Mouse (Mus musculus) gastrocnemius, adult 18-20 months (tissue): ENCODE data around the gene Dek. TPM values are rescaled to one million over a fixed set of nuclear protein-coding genes. Genes with fewer than 3 reads are reported as not detected.

ENCODE experiments used
- DNase-seq: peaks from one replicate; pipeline ENCODE4 v3.0.0; 2021; ENCODE audit warnings: low spot score
- long read RNA-seq, 2 experiments: library from polyadenylated mRNA; stranded (forward); transcript quantifications; one replicate each; pipeline ENCODE4 v2.0.0; 2021
- total RNA-seq, 2 experiments: library from RNA; stranded (reverse); gene quantifications; 2 replicates each; pipeline ENCODE4 v1.2.3; 2021

The Dek gene
- total RNA-seq, result 10 to 100 TPM; 36.0 to 36.8 TPM
- long read RNA-seq, experiment 1, transcript Dek-201 (11 exons, 2,556 nt), result major isoform, 50 of 74 reads
- long read RNA-seq, experiment 1, partial matches to known transcripts, result 4 of 74 reads
- long read RNA-seq, experiment 1, other reads (novel, unspliced or antisense), result 20 of 74 reads
- long read RNA-seq, experiment 2, transcript Dek-201 (11 exons, 2,556 nt), result major isoform, 56 of 73 reads
- long read RNA-seq, experiment 2, partial matches to known transcripts, result 3 of 73 reads
- long read RNA-seq, experiment 2, other reads (novel, unspliced or antisense), result 14 of 73 reads

DNA sequence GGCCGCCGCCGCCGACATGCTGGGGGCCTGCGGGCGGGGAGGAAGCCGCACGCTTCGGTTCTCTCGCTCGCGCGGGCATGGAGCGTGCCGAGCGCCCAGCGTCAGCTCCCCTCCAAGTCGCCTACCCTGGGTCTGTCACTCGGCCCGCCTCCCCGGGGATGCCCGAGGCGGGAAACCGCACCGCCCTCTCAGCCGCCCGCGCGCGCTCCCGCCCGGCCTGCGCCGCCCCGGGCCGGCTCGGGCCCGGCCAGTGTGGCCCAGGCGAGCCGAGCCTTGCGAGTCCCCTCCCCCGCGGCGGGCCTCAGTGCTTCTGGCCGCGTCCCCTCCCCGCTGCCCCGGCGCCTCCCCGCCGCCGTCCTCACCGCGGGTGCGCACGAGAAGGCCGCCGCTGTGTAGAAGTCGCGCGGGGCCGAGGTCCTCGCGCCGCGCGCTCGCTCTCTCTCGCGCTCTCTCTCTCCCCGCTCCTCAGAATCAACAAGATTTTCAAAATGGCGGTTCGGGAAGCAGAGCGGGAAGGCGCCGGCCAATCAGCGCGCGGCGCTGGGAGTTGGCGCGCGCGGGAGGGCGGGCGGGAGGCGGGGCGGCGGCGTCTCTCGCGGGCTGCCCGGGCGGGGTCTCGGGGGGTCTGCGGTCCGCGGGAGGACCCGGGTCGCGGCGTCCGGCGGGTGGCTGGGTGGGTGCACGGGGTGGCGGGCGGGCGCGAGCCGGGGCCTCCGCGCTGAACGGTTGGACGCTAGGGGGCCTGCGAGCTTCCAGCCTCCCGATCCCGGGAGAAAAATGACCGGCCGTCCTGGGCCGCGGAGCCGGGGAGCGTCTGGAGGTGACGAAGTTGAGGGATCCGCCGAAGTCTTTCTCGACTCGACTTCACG, at the start of gene Dek:
TSS of gene Dek (minus strand) at position 491 of the 869 bp plus-strand sequence.
- peak; percentile 83 for DNase-seq

DNA sequence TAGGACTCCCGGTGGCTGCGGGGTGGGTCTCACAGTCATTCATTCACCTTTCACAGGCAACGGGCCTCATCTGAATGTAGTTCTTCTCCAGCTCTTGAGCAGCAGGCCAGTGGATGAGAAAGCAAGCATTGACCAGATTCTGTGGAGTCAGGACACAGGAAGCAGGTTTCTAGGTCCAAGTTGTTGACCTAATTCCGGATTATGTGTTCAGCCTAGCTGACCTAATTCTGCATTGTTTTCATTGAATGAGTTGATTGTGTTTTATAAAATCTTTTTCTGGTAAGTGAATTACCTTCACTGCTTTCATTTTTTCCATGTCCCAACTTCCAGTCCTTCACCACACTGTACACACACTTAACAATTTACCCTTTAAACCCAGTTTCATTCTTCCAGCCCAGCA, 48.9 kb upstream of the Dek start:
- no peak for DNase-seq

DNA sequence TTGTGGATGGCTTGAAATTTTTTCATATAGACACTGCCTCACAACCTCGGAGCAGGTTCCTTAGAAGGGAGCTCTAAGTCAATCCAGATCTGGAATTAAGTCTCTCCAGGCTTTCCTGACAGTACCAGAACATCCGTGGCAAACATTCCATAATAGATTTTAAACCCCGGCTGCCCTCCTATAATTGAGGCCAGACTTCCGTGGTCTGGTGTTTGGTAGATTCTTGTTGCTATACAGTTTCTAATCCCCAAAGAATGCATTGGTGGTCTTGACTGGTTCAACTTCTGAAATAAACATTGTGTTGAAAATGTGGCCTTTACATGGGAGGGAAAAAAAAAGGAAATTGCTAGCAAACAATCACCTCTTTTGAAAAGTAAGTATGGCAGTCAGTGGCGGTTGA, 47.2 kb upstream of the Dek start:
- no peak for DNase-seq

DNA sequence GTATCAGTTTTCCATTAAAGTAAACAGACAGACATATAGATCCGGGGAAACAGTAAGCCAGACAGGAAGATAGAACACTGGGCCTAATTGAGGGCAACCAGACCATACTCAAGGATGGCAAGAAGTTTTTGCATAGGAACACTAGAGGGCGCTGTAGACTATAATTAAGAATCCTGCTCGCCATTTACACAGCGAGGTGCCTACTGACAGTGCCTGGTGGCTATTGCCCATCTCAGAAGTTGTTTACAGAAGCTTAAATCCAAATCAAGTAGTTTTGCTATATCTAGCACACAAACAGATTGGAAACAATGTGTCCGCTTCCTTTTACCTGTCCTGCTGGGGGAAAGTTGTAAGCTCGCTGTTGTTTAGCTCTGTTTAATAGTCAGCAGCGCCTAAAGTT, 46.4 kb upstream of the Dek start:
- DNase-seq, result peak; percentile 63

DNA sequence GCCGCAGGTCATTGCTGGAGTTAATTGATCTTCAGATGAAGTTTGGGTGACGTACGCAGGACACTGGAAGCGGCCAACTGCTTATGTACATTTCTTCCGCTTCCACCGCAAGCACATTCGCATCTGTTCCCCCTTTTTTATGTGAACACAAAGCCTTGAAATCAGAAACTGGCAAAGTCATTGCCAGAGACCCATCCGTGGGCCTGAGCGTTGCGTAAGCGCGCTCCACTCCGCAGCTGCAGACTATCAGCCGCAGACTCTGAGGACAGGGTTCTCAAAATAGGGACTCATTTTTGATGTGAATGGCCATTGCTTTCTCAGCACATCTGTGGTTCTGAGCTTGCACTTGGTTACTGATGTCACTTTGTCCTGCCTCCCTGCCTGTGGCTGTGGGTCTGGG, 45.1 kb upstream of the Dek start:
- no peak for DNase-seq

DNA sequence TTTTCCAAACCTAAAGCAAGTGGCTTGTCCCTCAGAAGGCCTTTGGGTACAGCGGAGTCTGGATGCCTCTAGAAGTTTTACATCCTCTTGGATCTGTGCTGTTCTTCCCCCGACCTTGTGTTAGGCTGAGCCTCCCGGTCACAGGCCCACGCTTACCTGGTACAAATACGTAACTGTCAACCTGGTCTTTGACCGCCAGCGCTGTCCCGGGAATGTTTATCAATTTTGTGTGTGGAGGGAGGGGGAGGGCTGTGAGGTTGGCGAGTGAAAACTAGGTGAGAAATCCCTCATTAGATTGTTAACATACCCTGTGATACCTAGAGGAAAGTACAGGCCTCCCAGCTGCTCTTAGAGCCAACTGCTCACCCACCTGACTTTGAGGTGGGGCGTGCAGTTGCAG, 44.0 kb upstream of the Dek start:
- DNase-seq, result no peak

DNA sequence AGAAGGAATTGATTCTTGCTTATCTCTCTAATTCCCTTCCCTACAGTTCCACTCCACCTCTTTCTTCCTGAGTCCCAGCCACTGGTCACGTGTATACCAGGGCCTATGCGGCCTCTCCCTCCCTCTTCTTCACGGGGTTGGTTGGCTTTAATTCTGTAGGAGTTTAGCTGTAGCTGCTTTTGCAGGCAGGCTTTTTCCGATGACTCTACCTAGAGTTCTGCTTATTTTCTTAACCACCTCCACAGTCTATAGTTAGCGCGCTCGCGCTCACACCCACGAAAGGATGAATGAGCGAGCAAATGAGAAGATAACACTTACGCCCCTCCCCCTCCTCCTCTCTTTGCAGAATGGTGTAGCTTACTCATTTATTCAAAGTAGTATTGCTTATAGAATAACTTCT, 42.6 kb upstream of the Dek start:
- no peak for DNase-seq

DNA sequence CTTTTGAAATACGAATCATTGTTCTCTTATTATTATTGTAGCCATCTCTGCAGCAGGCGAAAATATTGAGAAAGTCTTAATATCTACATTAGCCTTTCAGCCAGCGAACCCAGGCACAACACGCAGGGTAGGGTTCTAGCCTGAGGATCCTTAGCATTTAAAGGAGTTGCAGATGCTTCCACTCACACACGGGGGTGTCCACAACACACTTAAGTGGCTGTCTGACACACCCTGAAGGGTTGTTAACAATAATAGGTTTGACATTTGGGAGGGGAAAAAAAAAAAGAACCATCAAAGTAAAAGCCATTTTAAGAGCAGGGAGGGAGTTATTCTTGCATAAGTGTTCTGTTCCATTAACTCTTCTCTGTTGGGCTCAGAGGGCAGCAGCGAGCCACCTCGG, 40.4 kb upstream of the Dek start:
- DNase-seq, result no peak

DNA sequence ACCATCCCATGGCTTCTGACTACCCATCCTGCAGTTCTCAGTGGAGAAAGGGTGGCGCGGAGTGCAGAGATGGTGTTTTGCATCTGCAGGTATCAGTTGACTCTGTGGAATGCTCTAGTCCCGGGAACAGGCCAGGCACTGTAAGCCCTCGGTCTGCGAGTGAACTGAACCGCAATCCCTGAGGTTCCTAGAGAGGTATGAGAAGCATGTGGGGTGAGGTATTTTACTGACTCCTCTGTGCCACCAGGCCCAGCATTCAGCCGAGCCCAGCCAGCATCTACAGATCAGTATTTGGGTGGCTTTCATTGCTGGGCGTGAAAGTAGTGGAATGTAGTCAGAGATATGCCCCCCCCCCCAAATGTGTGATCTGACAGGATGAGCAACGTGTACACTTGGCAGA, 39.9 kb upstream of the Dek start:
- no peak for DNase-seq

DNA sequence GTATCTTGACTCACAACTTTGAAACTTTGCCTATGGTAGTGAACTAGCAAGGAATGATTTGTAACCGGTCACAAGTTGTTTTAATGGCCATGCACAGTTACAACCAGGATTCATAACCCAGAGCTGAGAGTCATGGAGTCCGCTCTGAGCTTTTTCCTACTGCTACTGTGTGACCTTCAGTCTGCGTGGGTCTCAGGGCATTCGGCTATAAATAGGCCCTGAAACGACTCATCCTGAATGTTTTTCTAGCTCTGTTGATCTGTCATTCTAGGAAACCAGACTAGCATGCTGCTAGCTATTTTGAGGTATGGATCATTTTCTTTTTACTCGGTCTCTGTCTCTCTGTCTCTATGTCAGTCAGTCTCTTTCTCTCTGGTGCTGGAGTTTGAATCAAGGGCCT, 36.8 kb upstream of the Dek start:
- peak; percentile 16 for DNase-seq

DNA sequence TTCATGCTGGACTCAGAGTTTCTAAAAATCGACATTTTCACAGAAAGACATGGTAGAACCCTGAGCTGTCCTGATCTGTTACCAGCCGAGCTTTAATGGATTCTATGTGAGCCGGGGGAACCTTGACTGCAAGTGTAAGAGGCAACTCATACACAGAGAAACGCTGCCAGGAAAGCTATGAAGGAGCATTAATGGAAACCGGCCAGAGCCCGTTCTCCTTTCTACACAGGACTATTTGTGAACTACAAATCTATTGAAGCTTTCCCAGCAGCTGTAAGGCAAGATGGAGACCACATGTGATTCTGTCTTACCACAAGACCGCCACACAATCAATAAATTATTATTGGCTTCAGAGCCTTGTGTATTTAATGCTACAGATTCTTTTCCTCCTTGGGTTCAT, 29.7 kb upstream of the Dek start:
- no peak for DNase-seq

DNA sequence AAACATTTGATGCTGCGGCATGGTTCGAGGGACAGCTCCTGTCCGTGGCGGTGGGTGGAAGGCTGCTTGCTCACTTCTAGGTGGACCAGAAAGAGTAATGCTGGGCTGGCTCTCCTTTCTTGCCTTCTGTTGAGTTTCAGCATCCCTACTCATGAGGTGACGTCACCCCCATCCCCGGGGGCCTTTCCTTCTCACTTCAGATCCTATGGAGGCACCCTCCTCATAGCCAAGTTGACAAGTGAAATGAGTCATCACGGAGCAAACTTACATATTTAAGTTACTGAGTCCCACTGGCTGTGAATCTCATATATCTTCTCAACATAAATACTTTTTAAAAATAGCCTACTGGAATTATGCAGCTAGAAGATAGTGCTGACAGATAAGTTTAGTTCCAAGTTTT, 28.8 kb upstream of the Dek start:
- DNase-seq, result no peak

DNA sequence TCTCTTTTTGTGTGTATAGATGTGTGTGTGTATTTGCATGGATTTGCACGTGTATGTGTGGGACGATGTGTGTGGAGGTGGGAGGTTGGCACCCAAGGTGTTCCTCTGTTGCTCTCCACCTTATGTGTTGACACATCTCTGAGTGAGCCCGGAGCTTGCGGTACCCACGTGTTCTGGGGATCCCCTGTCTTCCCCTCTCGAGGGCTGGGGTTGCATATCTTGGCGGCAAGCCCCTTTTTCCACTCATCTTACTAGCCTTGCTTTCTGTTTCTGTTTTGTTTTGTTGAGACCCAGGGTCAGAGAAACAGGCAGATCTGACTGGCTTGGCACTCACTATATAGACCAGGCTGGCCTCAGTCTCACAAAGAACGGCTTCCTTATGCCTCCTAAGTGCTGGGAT, 27.1 kb upstream of the Dek start:
- DNase-seq, result no peak

DNA sequence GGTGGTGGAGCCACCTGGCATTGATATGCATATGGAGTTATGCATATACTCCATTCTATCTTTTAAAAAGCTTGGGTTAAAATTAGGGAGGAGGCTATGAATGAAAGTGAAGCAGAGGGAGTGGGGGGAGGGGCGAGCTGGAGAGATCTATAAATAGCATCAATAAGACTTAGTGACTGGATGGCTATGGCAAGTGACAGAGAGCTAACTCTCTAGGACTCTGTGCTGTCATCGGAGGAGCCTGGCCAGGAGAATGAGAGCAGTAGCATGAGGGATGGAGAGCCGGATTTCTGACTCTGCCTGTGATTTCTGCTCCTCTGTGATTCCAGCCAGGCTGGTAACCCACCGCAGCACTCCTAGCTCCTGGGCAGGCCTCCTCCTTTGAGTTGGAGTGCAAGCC, 23.1 kb upstream of the Dek start:
- DNase-seq, result no peak

DNA sequence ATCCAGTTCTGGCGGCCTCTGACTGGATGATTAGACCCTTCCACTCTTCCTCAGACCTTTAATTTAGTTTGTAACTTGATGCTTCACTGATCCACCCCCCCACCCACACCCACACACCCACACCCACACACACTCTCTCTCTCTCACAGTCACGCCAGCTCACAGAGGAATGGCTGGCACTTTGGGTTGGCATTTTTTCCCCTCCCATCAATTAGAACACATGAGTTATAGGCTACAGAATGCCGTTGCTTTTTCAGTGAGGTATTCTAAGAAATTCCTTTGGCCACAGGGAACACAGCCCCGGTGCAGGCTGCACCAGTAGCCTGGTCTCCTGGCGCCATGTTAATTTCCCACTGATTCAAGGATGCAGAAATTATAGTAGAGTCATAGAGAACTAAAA, 19.6 kb upstream of the Dek start:
- no peak for DNase-seq

DNA sequence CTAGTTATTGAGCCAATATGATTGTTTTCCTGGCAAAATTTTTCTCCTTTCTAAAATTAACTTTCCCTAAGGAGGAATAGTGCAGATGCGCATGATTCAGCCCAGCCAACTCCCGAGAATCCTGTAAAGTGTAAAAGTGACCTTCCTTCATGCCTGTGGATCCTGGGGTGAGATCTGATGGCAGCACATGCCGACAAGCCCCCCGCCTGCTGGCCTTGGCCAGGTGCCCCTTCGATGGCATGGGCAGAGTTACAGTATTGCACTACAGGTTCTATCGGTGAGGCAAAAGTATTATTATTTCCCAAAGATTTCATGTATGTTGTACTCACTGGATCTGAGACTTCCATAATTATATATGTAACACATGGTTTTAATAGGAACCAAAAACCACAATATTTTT, 19.0 kb upstream of the Dek start:
- DNase-seq, result no peak

DNA sequence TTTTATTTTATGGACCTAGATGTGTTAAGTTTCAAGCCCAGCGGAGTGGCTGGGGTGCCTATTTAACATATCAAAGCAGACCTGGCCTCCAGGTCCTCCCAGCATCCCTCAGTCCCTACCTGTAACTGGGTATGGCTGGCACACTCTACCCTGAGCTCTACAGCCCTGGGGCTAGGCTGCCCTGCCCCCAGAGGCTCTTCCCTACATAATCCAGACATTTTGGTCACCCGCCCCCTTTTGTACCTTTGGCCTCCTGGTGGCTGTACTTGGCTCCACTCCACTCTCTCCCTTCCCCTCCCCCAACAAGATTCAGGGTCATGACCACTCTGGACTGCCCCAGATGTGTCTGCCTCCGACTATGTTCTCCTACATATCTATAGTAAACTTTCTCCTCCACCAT, 18.4 kb upstream of the Dek start:
- DNase-seq, result no peak

DNA sequence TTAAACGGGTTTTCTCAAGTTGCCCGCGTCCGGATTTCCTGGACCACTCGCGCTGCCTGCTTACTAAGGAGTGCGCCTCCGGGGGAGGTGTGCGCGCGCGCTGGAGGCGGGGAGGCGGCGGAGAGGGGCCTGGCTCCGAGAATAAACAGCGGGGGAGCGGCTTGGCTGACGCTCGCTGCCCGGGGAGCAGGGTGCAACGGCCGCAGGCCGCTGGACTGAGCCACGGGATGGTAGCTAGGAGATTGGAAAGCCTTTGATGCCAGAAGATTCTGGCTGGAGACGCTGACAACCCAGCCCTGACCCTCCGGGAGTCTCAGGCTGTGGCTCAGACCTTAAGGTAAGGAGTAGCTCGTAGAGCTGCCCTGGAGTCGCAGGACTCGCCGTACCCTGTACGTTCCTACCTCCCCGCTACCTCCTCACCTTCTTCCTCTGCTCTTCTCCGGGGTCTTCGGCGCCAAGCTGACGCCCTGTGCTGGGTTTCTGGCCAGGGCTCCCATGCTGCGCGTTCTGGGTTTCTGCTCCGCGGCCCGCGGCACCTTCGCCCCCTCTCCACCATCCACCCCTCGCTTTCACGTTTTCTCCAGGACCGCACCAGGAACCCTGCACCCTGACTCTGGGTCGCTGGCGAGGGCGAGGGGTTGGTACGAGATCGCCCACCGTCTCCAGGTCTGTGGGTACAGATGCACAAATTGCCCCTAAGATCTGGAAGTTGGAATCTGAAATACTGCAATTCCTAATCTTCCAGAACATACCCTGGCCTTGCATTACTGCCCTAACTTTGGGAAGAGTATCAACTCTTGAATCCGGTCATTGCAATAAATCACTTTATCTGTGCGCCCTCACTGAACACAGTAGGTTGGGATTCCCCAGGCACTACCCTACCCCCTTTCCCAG, 16.8 kb upstream of the Dek start, which contains the start of gene Rnf144b:
TSS of gene Rnf144b (plus strand) at position 120 of the 894 bp plus-strand sequence.
- peak; percentile 44 for DNase-seq

DNA sequence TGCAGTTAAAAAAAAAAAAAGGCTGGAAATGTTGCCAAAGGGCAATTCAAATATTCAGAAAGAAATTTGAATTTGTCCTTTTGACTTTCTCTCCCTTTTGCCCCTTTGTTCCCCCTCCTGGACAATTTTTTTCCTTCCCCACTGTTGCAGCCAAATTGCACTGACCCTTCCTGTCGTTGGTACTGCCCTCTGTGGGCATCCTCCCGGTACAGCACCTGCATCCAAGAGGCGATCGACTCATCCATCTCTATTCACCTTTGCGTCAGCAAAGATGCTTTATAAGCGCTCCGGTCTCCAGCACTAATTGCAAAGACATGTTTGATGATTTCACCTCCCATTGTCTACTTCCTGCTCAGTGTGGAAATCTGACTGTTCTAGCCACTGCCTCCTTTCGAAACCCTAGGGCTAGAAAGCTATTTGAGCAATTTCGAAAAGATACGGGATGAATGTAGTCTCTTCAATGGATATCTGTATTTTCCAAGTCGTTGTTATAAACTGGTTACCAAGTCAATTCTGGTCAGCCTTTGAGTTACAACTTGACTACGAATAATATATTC, 15.4 kb upstream of the Dek start:
- no peak for DNase-seq

DNA sequence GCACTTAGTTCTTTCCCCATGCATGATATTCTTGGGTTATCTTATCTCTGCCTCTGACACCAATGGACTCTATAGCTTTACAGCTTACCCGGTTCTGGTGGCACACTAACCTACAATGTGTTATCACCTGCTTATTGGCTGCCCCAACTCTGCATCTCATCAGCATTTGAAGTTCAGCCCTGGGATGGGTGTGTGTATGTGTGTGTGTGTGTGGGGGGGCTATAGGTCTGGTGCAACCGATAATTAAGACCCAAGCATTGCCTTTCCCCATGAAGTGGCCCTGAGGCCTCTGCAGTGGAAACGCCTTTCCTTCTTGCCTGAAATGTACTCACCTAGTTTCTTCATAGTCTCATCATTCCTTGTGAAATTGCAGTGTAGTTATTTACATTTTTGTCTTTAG, 10.0 kb upstream of the Dek start:
- DNase-seq, result no peak

DNA sequence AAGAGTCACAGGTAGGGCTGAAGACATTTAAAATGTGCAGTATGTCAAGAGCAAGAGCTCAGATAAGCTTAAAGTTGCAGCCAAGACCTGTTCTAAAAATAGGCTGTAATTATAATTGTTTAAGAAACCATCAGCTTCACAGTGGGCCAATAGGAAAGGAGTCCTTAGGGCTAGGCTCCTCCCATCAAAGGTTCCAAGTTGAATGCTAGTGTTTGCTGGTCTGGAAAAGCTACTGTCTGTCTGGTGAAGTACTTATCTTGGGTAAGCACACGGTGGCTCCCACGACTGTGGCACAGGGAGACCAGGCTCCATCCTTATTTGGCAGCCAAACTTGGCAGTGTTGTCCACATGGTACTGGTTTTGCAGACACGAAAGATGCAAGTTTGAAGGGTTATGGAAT, 6.9 kb upstream of the Dek start:
- no peak for DNase-seq

DNA sequence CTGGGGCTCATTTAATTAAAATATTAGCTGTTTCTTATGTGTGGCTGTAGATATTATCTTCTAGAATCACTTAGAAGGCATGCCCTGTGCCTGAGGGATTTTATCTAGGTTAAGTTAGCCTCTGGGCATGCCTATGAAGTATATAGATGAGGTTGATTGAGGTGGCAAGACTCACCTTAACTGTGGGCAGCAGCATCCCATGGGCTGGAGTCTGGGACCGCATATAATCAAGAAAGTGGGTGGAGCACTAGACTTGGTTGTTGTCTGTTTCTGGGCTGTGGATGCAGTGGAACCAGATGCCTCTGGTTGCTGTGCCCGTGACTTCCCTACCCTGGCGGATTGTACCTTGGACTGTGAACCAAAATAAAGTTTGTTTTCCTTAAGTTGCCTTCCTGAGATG, 6.1 kb upstream of the Dek start:
- DNase-seq, result no peak
